ENCODE assay signal across 23 mouse cellular contexts in genomic region chr10:76721746-76722145, GRCm38 (mm10). TPM values are rescaled to one million over a fixed set of nuclear protein-coding genes. Genes with fewer than 3 reads are reported as not detected.
"Had no signal": no experiment of that assay in that cellular context is flagged by ENCODE, and none has a peak within 500 bp of the region (broad histone marks: within the 10 kb centered on the region; RNA-seq: fewer than 3 reads in every experiment).

No protein-coding gene starts in this region.

- H3K27me3 ChIP-seq: heart, embryonic 12.5 days; hindbrain, embryonic 13.5 days; hindbrain, embryonic 15.5 days; kidney, embryonic 15.5 days; limb, embryonic 13.5 days; limb, embryonic 15.5 days; liver, embryonic 12.5 days had no signal

- H3K9me3 ChIP-seq: heart, embryonic 12.5 days; hindbrain, embryonic 13.5 days; hindbrain, embryonic 15.5 days; kidney, embryonic 15.5 days; limb, embryonic 13.5 days; limb, embryonic 15.5 days; liver, embryonic 12.5 days had no signal

- ATAC-seq: hindbrain, postnatal 0 days; intestine, embryonic 16.5 days; liver, embryonic 12.5 days had no signal

- H3K36me3 ChIP-seq: hindbrain, embryonic 13.5 days; hindbrain, embryonic 15.5 days; liver, embryonic 12.5 days had no signal

- H3K4me3 ChIP-seq: heart, embryonic 12.5 days; hindbrain, embryonic 13.5 days; hindbrain, embryonic 15.5 days; kidney, embryonic 15.5 days; limb, embryonic 13.5 days; limb, embryonic 15.5 days; liver, embryonic 12.5 days had no signal

- DNase-seq: gastrocnemius, postnatal 14 days; heart, adult 18-20 months; heart, postnatal 10 days; heart, postnatal 36 days; kidney, adult 11 months; kidney, adult 2 months; kidney, adult 9 months; kidney, postnatal 14 days; kidney, postnatal 36 days; layer of hippocampus, adult 9-11 months; layer of hippocampus, postnatal 36 days; left cerebral cortex, postnatal 4 days had no signal

- H3K4me1 ChIP-seq: hindbrain, embryonic 13.5 days; hindbrain, embryonic 15.5 days; liver, embryonic 12.5 days had no signal

- H3K27ac ChIP-seq: hindbrain, embryonic 13.5 days; hindbrain, embryonic 15.5 days; hindbrain, postnatal 0 days; kidney, embryonic 15.5 days; limb, embryonic 13.5 days; limb, embryonic 15.5 days; liver, embryonic 12.5 days; liver, embryonic 14.5 days had no signal

- H3K9ac ChIP-seq: heart, embryonic 12.5 days; hindbrain, embryonic 13.5 days; hindbrain, embryonic 15.5 days; kidney, embryonic 15.5 days; limb, embryonic 13.5 days; limb, embryonic 15.5 days; liver, embryonic 12.5 days; liver, embryonic 14.5 days had no signal

- H3K4me2 ChIP-seq: heart, embryonic 12.5 days; hindbrain, embryonic 13.5 days; hindbrain, embryonic 15.5 days; kidney, embryonic 15.5 days; limb, embryonic 13.5 days; limb, embryonic 15.5 days; liver, embryonic 12.5 days had no signal

RNA-seq across cellular contexts. Expression of gene Col6a1, which starts 4.2 kb away (rescaled TPM):
- total RNA-seq: hematopoietic stem cell, adult 5-6 weeks had no signal
